ENCODE assay signal across 6 mouse cellular contexts in the genomic region with DNA sequence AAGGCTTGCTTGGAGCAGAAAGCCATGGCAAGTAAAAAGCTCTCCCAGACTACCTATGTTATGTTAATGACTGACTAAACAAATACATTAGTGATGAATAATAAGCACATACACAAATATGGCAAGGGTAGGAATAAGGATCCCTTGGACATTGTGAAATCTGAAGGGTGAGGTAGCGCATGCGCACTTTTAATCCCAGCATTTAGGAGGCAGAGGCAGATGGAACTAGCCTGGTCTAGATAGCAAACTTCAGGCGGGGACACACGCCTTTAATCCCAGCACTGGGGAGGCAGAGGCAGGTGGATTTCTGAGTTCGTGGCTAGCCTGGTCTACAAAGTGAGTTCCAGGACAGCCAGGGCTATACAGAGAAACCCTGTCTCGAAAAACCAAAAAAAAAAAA. TPM values are rescaled to one million over a fixed set of nuclear protein-coding genes. Genes with fewer than 3 reads are reported as not detected.
DNase-seq lines count a peak whose midpoint lies in the region; ATAC-seq and TF ChIP-seq lines count a peak whose summit lies in the region.
"Not testable (repeated sequence)": the region's sequence is repeated elsewhere in the genome, so short reads cannot be mapped to it uniquely, and the experiment has no call there.

No protein-coding gene starts in this region.

- TF ChIP-seq EP300 in ES-Bruce4 (IDR thresholded peaks at IDR 0.05; ENCODE audit: insufficient read depth, low read depth, low read length), result not testable (repeated sequence)

- H3K4me1 ChIP-seq in ES-Bruce4 (ENCODE audit: control insufficient read depth, insufficient read depth, low read length) (peaks cover 10% of the 10 kb centered on the region), ES-E14 (ENCODE audit: control insufficient read depth in 2 of 2, insufficient read depth in 2 of 2, low read length in 2 of 2, poor library complexity in 1 of 2) (peaks cover 9 to 16% of the 10 kb centered on the region in 2 experiments; a peak in 3 of 4 replicates)
- peaks cover 80% of the 10 kb centered on the region for H3K4me1 ChIP-seq in liver, embryonic 13.5 days (replicated peaks)

- H3K4me2 ChIP-seq in liver, embryonic 13.5 days, result not testable (repeated sequence)

- DNase-seq in ES-CJ7 (ENCODE audit: low read depth, low spot score), result peak; percentile 69
- DNase-seq in ES-E14 (ENCODE audit: low read depth, low spot score); liver, embryonic 13.5 days: not testable (repeated sequence)
- DNase-seq in R1 (ENCODE audit: low read depth, low spot score), result peak; percentile 77
- DNase-seq in ZHBTc4 (ENCODE audit: low read depth, low spot score), result peak; percentile 70

- H3K4me3 ChIP-seq in ES-Bruce4 (ENCODE audit: low read depth, low read length); ES-E14 (ENCODE audit: insufficient read depth in 1 of 2, low read depth in 1 of 2, low read length in 2 of 2, poor library complexity in 1 of 2, severe bottlenecking in 1 of 2); liver, embryonic 13.5 days (replicated peaks): not testable (repeated sequence)

- not testable (repeated sequence) for TF ChIP-seq CTCF in ES-Bruce4 (IDR thresholded peaks at IDR 0.05; ENCODE audit: low read depth, low read length)

- not testable (repeated sequence) for H3K9ac ChIP-seq in ES-Bruce4 (ENCODE audit: low read depth, poor library complexity, severe bottlenecking); ES-E14 (ENCODE audit: insufficient read depth, low read depth, low read length, poor library complexity, severe bottlenecking); liver, embryonic 13.5 days

- WGBS in liver, embryonic 13.5 days (ENCODE audit: insufficient replicate concordance), result 75% methylated on average over 6 of the region's 6 CpGs

- H3K9me3 ChIP-seq in ES-Bruce4 (replicated peaks; ENCODE audit: control insufficient read depth, insufficient read depth, low read length, poor library complexity, severe bottlenecking); ES-E14 (ENCODE audit: control insufficient read depth, insufficient read depth, low read depth, low read length); liver, embryonic 13.5 days (replicated peaks): not testable (repeated sequence)

- in situ Hi-C loops in ES-E14 (cut with MboI; ENCODE audit: low sequenced_read_pairs in 2 of 2, unreplicated experiment in 2 of 2), result not testable (repeated sequence)

- H3K27ac ChIP-seq in ES-Bruce4 (ENCODE audit: insufficient read depth, low read length) (peak overlapping the region; percentile 45), ES-E14 (ENCODE audit: insufficient read depth, low read depth, low read length, poor library complexity, severe bottlenecking) (peak overlapping the region; percentile 61; the same call in 1 of the 2 replicates)
- H3K27ac ChIP-seq in liver, embryonic 13.5 days, result peak overlapping the region; percentile 19; the same call in 1 of the 2 replicates

- H3K36me3 ChIP-seq in ES-Bruce4 (ENCODE audit: control insufficient read depth, insufficient read depth, low read length, poor library complexity, severe bottlenecking), result peaks cover 27% of the 10 kb centered on the region
- peaks cover 19% of the 10 kb centered on the region for H3K36me3 ChIP-seq in ES-E14 (ENCODE audit: control insufficient read depth, insufficient read depth, low read length, poor library complexity, severe bottlenecking)
- not testable (repeated sequence) for H3K36me3 ChIP-seq in liver, embryonic 13.5 days

- TF ChIP-seq POLR2A in ES-Bruce4 (IDR thresholded peaks at IDR 0.05; ENCODE audit: insufficient read depth, low read length), result not testable (repeated sequence)

- not testable (repeated sequence) for H3K27me3 ChIP-seq in ES-Bruce4 (ENCODE audit: control insufficient read depth, insufficient read depth, low read length, poor library complexity, severe bottlenecking); liver, embryonic 13.5 days

- not testable (repeated sequence) for ATAC-seq in liver, embryonic 13.5 days (ENCODE audit: low read depth)

RNA-seq across cellular contexts. Expression of gene Usp7, which starts 34.5 kb away (rescaled TPM):
- polyA plus RNA-seq in ES-Bruce4 (2011; ENCODE audit: insufficient read depth, insufficient read length, low read depth, missing spikeins), result 339 and 341 TPM in 2 replicates
- total RNA-seq in ES-E14 (2012; rRNA removed), result 242 and 291 TPM in 2 replicates
- 26.5 and 26.8 TPM in 2 replicates for polyA plus RNA-seq in liver, embryonic 13.5 days (2015; fragmentation: Nextera tagmentation; extraction: Ambion mirVana)

Comparison
In these comparisons a context has a peak if more than half of its experiments do, and no peak if none do; other contexts are left out.
1. RNA of gene Usp7, which starts 34.5 kb away (polyA plus RNA-seq): 339 to 341 TPM in ES-Bruce4; 26.5 to 26.8 TPM in liver, embryonic 13.5 days; every median in the first group is over 10 times any median in the second.
2. Peak in every context shown above with its lines, with median percentiles within 50 percentile points of each other: H3K27ac ChIP-seq.